Mouse (Mus musculus) neural tube, embryonic 13.5 days (tissue): Measurements from ENCODE around the gene Pias1. TPM values are rescaled to one million over a fixed set of nuclear protein-coding genes. Genes with fewer than 3 reads are reported as not detected.

ENCODE experiments used
- ATAC-seq: fragments of 200-750 bp; cut with Nextera tagmentation; 2 replicates; pipeline ENCODE4 v1.8.0; 2017; ENCODE audit warnings: low read depth, mild to moderate bottlenecking, moderate TSS enrichment, moderate library complexity
- H3K27ac ChIP-seq: fragments of 300-500 bp; sonication (generic); replicated peaks from 2 replicates; pipeline ENCODE4 v1.5.1; 2015; ENCODE audit warnings: moderate library complexity, mild to moderate bottlenecking, inconsistent platforms
- H3K27me3 ChIP-seq: fragments of 300-500 bp; sonication (generic); 2 replicates; pipeline ENCODE4 v1.6.1; 2015; ENCODE audit warnings: mild to moderate bottlenecking, inconsistent platforms
- H3K36me3 ChIP-seq: fragments of 300-500 bp; sonication (generic); 2 replicates; pipeline ENCODE4 v1.6.1; 2015; ENCODE audit warnings: mild to moderate bottlenecking, inconsistent platforms
- H3K4me1 ChIP-seq: fragments of 300-500 bp; sonication (generic); replicated peaks from 2 replicates; pipeline ENCODE4 v1.6.1; 2015; ENCODE audit warnings: inconsistent platforms
- H3K4me2 ChIP-seq: fragments of 300-500 bp; sonication (generic); 2 replicates; pipeline ENCODE4 v1.6.1; 2015; ENCODE audit warnings: inconsistent platforms, mild to moderate bottlenecking, moderate library complexity
- H3K4me3 ChIP-seq: fragments of 300-500 bp; sonication (generic); 2 replicates; pipeline ENCODE4 v1.5.1; 2015; ENCODE audit warnings: mild to moderate bottlenecking, inconsistent platforms
- H3K9ac ChIP-seq: fragments of 300-500 bp; sonication (generic); 2 replicates; pipeline ENCODE4 v1.6.1; 2015; ENCODE audit warnings: moderate library complexity, mild to moderate bottlenecking, inconsistent platforms
- H3K9me3 ChIP-seq: fragments of 300-500 bp; sonication (generic); 2 replicates; pipeline ENCODE4 v1.6.1; 2016; ENCODE audit warnings: inconsistent platforms
- WGBS: fragments of 180-500 bp; shearing (Covaris S2); methylation state at CpG from one replicate; pipeline ENCODE4 v1.1.7; 2015; 5-methylcytosine and 5-hydroxymethylcytosine counted together
- polyA plus RNA-seq: library from polyadenylated mRNA; unstranded; fragments of >200 nt; fragmentation: Nextera tagmentation; extraction: Ambion mirVana; gene quantifications from 2 replicates; pipeline ENCODE4 v1.2.1, GENCODE M21; 2015

Pias1 gene
- polyA plus RNA-seq, 1 experiment from 2014 or later, result 59.3 TPM

GRCm38 (mm10) chr9:62844461-62844860 lies 143.3 kb downstream of the Pias1 start:
- no peaks in the 10 kb centered on the region for H3K9me3 ChIP-seq
- H3K27me3 ChIP-seq, result peaks cover 3% of the 10 kb centered on the region; the same call in 1 of the 2 replicates
- H3K36me3 ChIP-seq, result no peaks in the 10 kb centered on the region
- ATAC-seq, result no peak
- H3K9ac ChIP-seq, result no peak overlapping the region
- H3K4me1 ChIP-seq, result peaks cover 15% of the 10 kb centered on the region
- WGBS, result 93% methylated on average over 5 of the region's 5 CpGs
- H3K27ac ChIP-seq, result no peak overlapping the region
- H3K4me3 ChIP-seq, result no peak overlapping the region
- H3K4me2 ChIP-seq, result no peak overlapping the region

GRCm38 (mm10) chr9:62843356-62844024 lies 144.2 kb downstream of the Pias1 start:
- Histone ChIP-seq H3K9ac (no peak overlapping the region), H3K36me3 (no peaks in the 10 kb centered on the region), H3K9me3 (no peaks in the 10 kb centered on the region), H3K27ac (no peak overlapping the region), H3K27me3 (peaks cover 3% of the 10 kb centered on the region; the same call in 1 of the 2 replicates), H3K4me3 (no peak overlapping the region), H3K4me2 (no peak overlapping the region), H3K4me1 (peaks cover 16% of the 10 kb centered on the region)
- no peak for ATAC-seq
- WGBS, result 88% methylated on average over 10 of the region's 10 CpGs

- peak overlapping the region; percentile 81 for H3K4me2 ChIP-seq
- H3K27ac ChIP-seq, result peak overlapping the region; percentile 61; the same call in 1 of the 2 replicates
- peak; percentile 20 for ATAC-seq
- peak overlapping the region; percentile 46 for H3K4me3 ChIP-seq
- H3K9ac ChIP-seq, result peak overlapping the region; percentile 80
- WGBS, result 15% methylated on average over 14 of the region's 14 CpGs
- no peaks in the 10 kb centered on the region for H3K9me3 ChIP-seq
- no peaks in the 10 kb centered on the region for H3K36me3 ChIP-seq
- H3K4me1 ChIP-seq, result peaks cover 16% of the 10 kb centered on the region
- peaks cover 3% of the 10 kb centered on the region; the same call in 1 of the 2 replicates for H3K27me3 ChIP-seq
Observed at GRCm38 (mm10) chr9:62839172-62839770, 148.5 kb downstream of the Pias1 start.

GRCm38 (mm10) chr9:62838506-62839171 lies 149.1 kb downstream of the Pias1 start, which contains the start of gene Cln6:
Gene Cln6 (plus strand): TSS chr9:62838785.
- Histone ChIP-seq H3K9me3 (no peaks in the 10 kb centered on the region), H3K27ac (peak within 1 kb of the TSS; percentile 61), H3K4me2 (peak within 1 kb of the TSS; percentile 81)

GRCm38 (mm10) chr9:62838146-62838505 lies 149.6 kb downstream of the Pias1 start:
- peak overlapping the region; percentile 80; the same call in 1 of the 2 replicates for H3K9ac ChIP-seq

More at GRCm38 (mm10) chr9:62838506-62839171, 149.1 kb downstream of the Pias1 start, which contains the start of gene Cln6:
- Histone ChIP-seq H3K4me3 (peak within 1 kb of the TSS; percentile 46), H3K4me1 (peaks cover 16% of the 10 kb centered on the region), H3K36me3 (no peaks in the 10 kb centered on the region), H3K27me3 (peaks cover 3% of the 10 kb centered on the region; the same call in 1 of the 2 replicates), H3K9ac (peak within 1 kb of the TSS; percentile 80)
- WGBS, result under 1% methylated on average over 48 of the region's 48 CpGs
- peak; percentile 81 for ATAC-seq

DNA sequence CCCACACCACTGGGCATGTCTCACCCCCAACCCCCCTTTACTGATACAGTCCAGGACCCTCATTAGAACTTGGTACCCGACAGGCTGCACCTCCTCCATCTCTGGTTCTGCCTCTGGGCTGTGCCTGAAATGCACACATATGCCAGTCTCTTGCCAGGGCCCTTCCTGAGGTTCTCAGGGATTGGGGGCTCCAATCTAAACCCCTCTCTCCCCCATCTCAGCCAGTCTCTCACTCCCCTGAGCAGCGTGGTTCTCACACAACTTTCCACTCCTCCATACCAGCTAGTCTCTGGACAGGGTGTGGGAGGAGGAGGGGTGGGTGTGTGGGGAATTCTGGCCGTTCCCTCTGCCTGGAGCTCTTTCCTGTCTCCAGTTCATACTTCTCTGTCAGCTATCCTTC lies 150.1 kb downstream of the Pias1 start:
- Histone ChIP-seq H3K27ac (peak overlapping the region; percentile 38; the same call in 1 of the 2 replicates), H3K9me3 (no peaks in the 10 kb centered on the region), H3K36me3 (no peaks in the 10 kb centered on the region), H3K9ac (no peak overlapping the region), H3K27me3 (peaks cover 3% of the 10 kb centered on the region; the same call in 1 of the 2 replicates), H3K4me3 (no peak overlapping the region), H3K4me1 (peaks cover 16% of the 10 kb centered on the region), H3K4me2 (peak overlapping the region; percentile 81; the same call in 1 of the 2 replicates)
- 58% methylated on average over 3 of the region's 3 CpGs for WGBS
- no peak for ATAC-seq

More at GRCm38 (mm10) chr9:62838146-62838505, 149.6 kb downstream of the Pias1 start:
- H3K27me3 ChIP-seq, result peaks cover 3% of the 10 kb centered on the region; the same call in 1 of the 2 replicates
- WGBS, result 21% methylated on average over 8 of the region's 8 CpGs
- H3K9me3 ChIP-seq, result no peaks in the 10 kb centered on the region
- H3K4me3 ChIP-seq, result peak overlapping the region; percentile 46
- H3K36me3 ChIP-seq, result no peaks in the 10 kb centered on the region
- peak; percentile 41 for ATAC-seq
- H3K4me1 ChIP-seq, result peaks cover 16% of the 10 kb centered on the region
- peak overlapping the region; percentile 81 for H3K4me2 ChIP-seq
- peak overlapping the region; percentile 38; the same call in 1 of the 2 replicates for H3K27ac ChIP-seq

DNA sequence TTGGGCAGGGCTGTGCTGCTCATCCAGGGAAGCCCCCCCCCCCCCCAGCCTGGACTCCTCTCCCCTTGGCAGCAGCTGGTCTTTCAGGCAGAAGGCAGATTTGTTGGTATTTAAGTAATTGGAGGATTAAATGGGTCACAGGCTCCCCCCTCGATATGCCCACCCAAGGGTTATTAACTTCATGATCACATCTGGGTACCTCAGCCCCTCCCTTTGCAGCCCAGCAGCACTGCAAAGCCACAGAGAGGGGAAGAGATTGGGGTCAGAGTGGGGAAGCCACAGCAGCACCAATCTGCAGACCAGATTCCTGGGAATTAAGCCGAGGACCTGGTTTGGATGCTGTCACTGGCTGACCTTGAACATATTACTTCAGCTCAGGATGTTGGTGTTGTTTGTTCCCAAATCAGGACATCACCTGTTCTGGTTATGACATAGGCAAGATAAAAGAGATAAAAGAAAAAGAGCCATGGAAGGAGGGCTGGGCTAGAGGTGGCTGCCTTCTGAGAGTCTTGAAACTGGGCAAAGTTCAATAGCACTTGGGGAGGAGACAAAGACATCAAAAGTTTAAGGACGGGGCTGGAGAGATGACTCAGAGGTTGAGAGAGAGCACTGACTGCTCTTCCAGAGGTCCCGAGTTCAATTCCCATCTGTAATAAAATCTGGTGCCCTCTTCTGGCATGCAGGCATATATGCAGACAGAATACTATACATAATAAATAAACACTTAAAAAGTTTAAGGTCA lies 151.8 kb downstream of the Pias1 start:
- 44% methylated on average over 4 of the region's 4 CpGs for WGBS

GRCm38 (mm10) chr9:62834906-62835305 lies 152.8 kb downstream of the Pias1 start:
- WGBS, result 83% methylated on average over 5 of the region's 5 CpGs
- no peak overlapping the region for H3K9ac ChIP-seq

More for the DNA sequence above, 151.8 kb downstream of the Pias1 start:
- no peak overlapping the region for H3K4me2 ChIP-seq
- peaks cover 3% of the 10 kb centered on the region; the same call in 1 of the 2 replicates for H3K27me3 ChIP-seq
- no peak for ATAC-seq
- H3K27ac ChIP-seq, result no peak overlapping the region
- no peak overlapping the region for H3K4me3 ChIP-seq
- H3K9ac ChIP-seq, result no peak overlapping the region
- no peaks in the 10 kb centered on the region for H3K36me3 ChIP-seq
- peaks cover 16% of the 10 kb centered on the region for H3K4me1 ChIP-seq
- H3K9me3 ChIP-seq, result no peaks in the 10 kb centered on the region

DNA sequence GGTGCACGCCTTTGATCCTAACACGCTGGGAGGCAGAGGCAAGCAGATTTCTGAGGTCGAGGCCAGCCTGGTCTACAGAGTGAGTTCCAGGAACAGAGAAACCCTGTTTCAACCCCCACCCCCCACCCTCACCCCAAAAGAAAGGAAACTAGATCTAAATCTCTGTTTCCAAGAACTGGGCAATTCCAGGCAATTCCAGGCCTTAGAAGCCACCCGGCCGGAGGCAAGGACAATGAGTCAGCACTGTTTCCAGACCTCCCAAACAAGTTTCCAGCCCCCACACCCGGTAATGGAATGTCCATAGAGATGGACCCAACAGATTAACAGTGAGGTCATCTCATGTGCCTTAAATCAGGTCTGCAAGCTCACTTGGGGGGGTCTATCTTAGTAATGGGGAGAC lies 157.8 kb downstream of the Pias1 start:
- H3K36me3 ChIP-seq, result no peaks in the 10 kb centered on the region
- ATAC-seq, result no peak
- H3K27ac ChIP-seq, result no peak overlapping the region
- no peaks in the 10 kb centered on the region for H3K9me3 ChIP-seq
- WGBS, result 80% methylated on average over 6 of the region's 6 CpGs
- H3K9ac ChIP-seq, result no peak overlapping the region
- no peaks in the 10 kb centered on the region for H3K27me3 ChIP-seq
- no peak overlapping the region for H3K4me2 ChIP-seq
- peaks cover 24% of the 10 kb centered on the region for H3K4me1 ChIP-seq
- H3K4me3 ChIP-seq, result no peak overlapping the region

More at GRCm38 (mm10) chr9:62834906-62835305, 152.8 kb downstream of the Pias1 start:
- peaks cover 20% of the 10 kb centered on the region for H3K4me1 ChIP-seq
- H3K4me3 ChIP-seq, result no peak overlapping the region
- H3K27ac ChIP-seq, result no peak overlapping the region
- no peak overlapping the region for H3K4me2 ChIP-seq
- H3K9me3 ChIP-seq, result no peaks in the 10 kb centered on the region
- no peaks in the 10 kb centered on the region for H3K36me3 ChIP-seq
- ATAC-seq, result no peak
- peaks cover 3% of the 10 kb centered on the region; the same call in 1 of the 2 replicates for H3K27me3 ChIP-seq

GRCm38 (mm10) chr9:62828662-62829086 lies 159.1 kb downstream of the Pias1 start:
- Histone ChIP-seq H3K4me3 (peak overlapping the region; percentile 39), H3K9ac (peak overlapping the region; percentile 13; the same call in 1 of the 2 replicates), H3K36me3 (no peaks in the 10 kb centered on the region), H3K27ac (peak overlapping the region; percentile 59), H3K4me1 (peaks cover 24% of the 10 kb centered on the region), H3K27me3 (no peaks in the 10 kb centered on the region), H3K4me2 (peak overlapping the region; percentile 54), H3K9me3 (no peaks in the 10 kb centered on the region)
- WGBS, result under 1% methylated on average over 23 of the region's 23 CpGs
- peak; percentile 90 for ATAC-seq
